Mouse (Mus musculus): ENCODE data around the gene Mphosph6. TPM values are rescaled to one million over a fixed set of nuclear protein-coding genes. Genes with fewer than 3 reads are reported as not detected.

Gene Mphosph6
- polyA plus RNA-seq, 1 experiment = 98.3 TPM

DNA sequence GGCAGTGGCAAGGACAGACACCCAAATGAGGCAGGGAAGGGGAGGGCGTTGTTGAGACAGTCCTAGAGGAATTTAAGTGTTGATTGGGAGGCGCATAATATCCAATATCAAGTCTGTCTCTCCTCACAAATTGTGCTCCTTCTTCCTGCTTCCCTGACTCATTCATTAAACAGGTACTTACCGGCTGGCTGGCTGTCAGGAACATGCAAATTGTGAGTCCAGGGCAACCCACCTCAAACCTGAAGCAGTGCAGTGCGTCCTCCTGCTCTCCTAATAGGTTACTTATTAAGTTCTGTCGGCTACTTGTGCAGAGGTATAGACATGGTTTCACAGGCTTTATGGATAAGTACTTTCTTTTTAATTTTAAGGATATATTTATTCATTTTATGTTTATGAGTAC lies 3.7 kb upstream of the Mphosph6 start:
- no peak for TF ChIP-seq POLR2A (IDR thresholded peaks at IDR 0.05; ENCODE audit: insufficient read depth, low read length)
- no peak for TF ChIP-seq CTCF (IDR thresholded peaks at IDR 0.05; ENCODE audit: low read depth, low read length)
- no peak for TF ChIP-seq EP300 (IDR thresholded peaks at IDR 0.05; ENCODE audit: insufficient read depth, low read depth, low read length)
- Histone ChIP-seq H3K36me3 (ENCODE audit: control insufficient read depth, insufficient read depth, low read length, poor library complexity, severe bottlenecking) (no peaks in the 10 kb centered on the region), H3K9ac (ENCODE audit: low read depth, poor library complexity, severe bottlenecking) (no peak overlapping the region), H3K4me3 (ENCODE audit: low read depth, low read length) (no peak overlapping the region), H3K9me3 (replicated peaks; ENCODE audit: control insufficient read depth, insufficient read depth, low read length, poor library complexity, severe bottlenecking) (no peaks in the 10 kb centered on the region), H3K27ac (ENCODE audit: insufficient read depth, low read length) (no peak overlapping the region), H3K4me1 (ENCODE audit: control insufficient read depth, insufficient read depth, low read length) (no peaks in the 10 kb centered on the region), H3K27me3 (ENCODE audit: control insufficient read depth, insufficient read depth, low read length, poor library complexity, severe bottlenecking) (no peaks in the 10 kb centered on the region)

GRCm38 (mm10) chr8:117802299-117802689 lies 551 bp upstream of the Mphosph6 start:
- no peaks in the 10 kb centered on the region for H3K9me3 ChIP-seq (replicated peaks; ENCODE audit: control insufficient read depth, insufficient read depth, low read length, poor library complexity, severe bottlenecking)

DNA sequence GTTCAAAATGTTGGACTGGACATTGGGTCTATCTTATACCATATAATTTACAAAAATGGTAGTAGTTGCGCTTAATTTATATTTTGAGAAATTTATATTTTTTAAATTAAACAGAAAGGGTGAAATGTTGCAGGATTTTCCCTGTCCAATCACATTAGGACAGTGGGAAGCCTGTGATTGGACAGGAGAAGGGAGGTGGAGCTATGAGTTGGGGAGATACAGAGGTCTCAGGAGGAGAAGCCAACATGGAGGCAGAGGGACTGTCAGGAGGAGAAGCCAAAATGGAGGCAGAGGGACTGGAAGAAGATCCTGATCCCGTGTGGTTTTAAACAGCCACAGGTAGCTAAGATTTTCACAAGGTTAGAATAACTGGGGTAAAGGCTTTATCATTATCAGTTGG lies 3.7 kb downstream of the Mphosph6 start:
- Histone ChIP-seq H3K4me1 (ENCODE audit: control insufficient read depth, insufficient read depth, low read length) (no peaks in the 10 kb centered on the region), H3K9ac (ENCODE audit: low read depth, poor library complexity, severe bottlenecking) (no peak overlapping the region), H3K9me3 (replicated peaks; ENCODE audit: control insufficient read depth, insufficient read depth, low read length, poor library complexity, severe bottlenecking) (no peaks in the 10 kb centered on the region), H3K36me3 (ENCODE audit: control insufficient read depth, insufficient read depth, low read length, poor library complexity, severe bottlenecking) (peaks cover 43% of the 10 kb centered on the region), H3K27me3 (ENCODE audit: control insufficient read depth, insufficient read depth, low read length, poor library complexity, severe bottlenecking) (no peaks in the 10 kb centered on the region), H3K4me3 (ENCODE audit: low read depth, low read length) (no peak overlapping the region), H3K27ac (ENCODE audit: insufficient read depth, low read length) (no peak overlapping the region)
- TF ChIP-seq CTCF (IDR thresholded peaks at IDR 0.05; ENCODE audit: low read depth, low read length) (no peak), EP300 (IDR thresholded peaks at IDR 0.05; ENCODE audit: insufficient read depth, low read depth, low read length) (no peak), POLR2A (IDR thresholded peaks at IDR 0.05; ENCODE audit: insufficient read depth, low read length) (no peak)

More at GRCm38 (mm10) chr8:117802299-117802689, 551 bp upstream of the Mphosph6 start:
- H3K27me3 ChIP-seq (ENCODE audit: control insufficient read depth, insufficient read depth, low read length, poor library complexity, severe bottlenecking) = no peaks in the 10 kb centered on the region
- 0 out of 2 replicates have a peak overlapping the region, but pooled peaks have one; percentile 3 for H3K27ac ChIP-seq (ENCODE audit: insufficient read depth, low read length)
- no peaks in the 10 kb centered on the region for H3K4me1 ChIP-seq (ENCODE audit: control insufficient read depth, insufficient read depth, low read length)
- H3K4me3 ChIP-seq (ENCODE audit: low read depth, low read length) = peak overlapping the region; percentile 71
- no peak for TF ChIP-seq EP300 (IDR thresholded peaks at IDR 0.05; ENCODE audit: insufficient read depth, low read depth, low read length)
- TF ChIP-seq POLR2A (IDR thresholded peaks at IDR 0.05; ENCODE audit: insufficient read depth, low read length) = no peak
- no peak for TF ChIP-seq CTCF (IDR thresholded peaks at IDR 0.05; ENCODE audit: low read depth, low read length)
- H3K36me3 ChIP-seq (ENCODE audit: control insufficient read depth, insufficient read depth, low read length, poor library complexity, severe bottlenecking) = peaks cover 8% of the 10 kb centered on the region; the same call in 1 of the 2 replicates
- H3K9ac ChIP-seq (ENCODE audit: low read depth, poor library complexity, severe bottlenecking) = peak overlapping the region; percentile 33

- H3K9ac ChIP-seq (ENCODE audit: low read depth, poor library complexity, severe bottlenecking) = no peak overlapping the region
- no peak overlapping the region for H3K4me3 ChIP-seq (ENCODE audit: low read depth, low read length)
- H3K4me1 ChIP-seq (ENCODE audit: control insufficient read depth, insufficient read depth, low read length) = no peaks in the 10 kb centered on the region
- H3K9me3 ChIP-seq (replicated peaks; ENCODE audit: control insufficient read depth, insufficient read depth, low read length, poor library complexity, severe bottlenecking) = no peaks in the 10 kb centered on the region
- H3K27ac ChIP-seq (ENCODE audit: insufficient read depth, low read length) = no peak overlapping the region
- no peaks in the 10 kb centered on the region for H3K27me3 ChIP-seq (ENCODE audit: control insufficient read depth, insufficient read depth, low read length, poor library complexity, severe bottlenecking)
- TF ChIP-seq EP300 (IDR thresholded peaks at IDR 0.05; ENCODE audit: insufficient read depth, low read depth, low read length) (no peak), CTCF (IDR thresholded peaks at IDR 0.05; ENCODE audit: low read depth, low read length) (no peak), POLR2A (IDR thresholded peaks at IDR 0.05; ENCODE audit: insufficient read depth, low read length) (no peak)
- peaks cover 51% of the 10 kb centered on the region for H3K36me3 ChIP-seq (ENCODE audit: control insufficient read depth, insufficient read depth, low read length, poor library complexity, severe bottlenecking)
Measured at GRCm38 (mm10) chr8:117796464-117796863, 5.3 kb downstream of the Mphosph6 start.

GRCm38 (mm10) chr8:117794581-117794980 lies 7.2 kb downstream of the Mphosph6 start:
- TF ChIP-seq POLR2A (IDR thresholded peaks at IDR 0.05; ENCODE audit: insufficient read depth, low read length) (no peak), CTCF (IDR thresholded peaks at IDR 0.05; ENCODE audit: low read depth, low read length) (no peak), EP300 (IDR thresholded peaks at IDR 0.05; ENCODE audit: insufficient read depth, low read depth, low read length) (no peak)
- Histone ChIP-seq H3K4me1 (ENCODE audit: control insufficient read depth, insufficient read depth, low read length) (no peaks in the 10 kb centered on the region), H3K36me3 (ENCODE audit: control insufficient read depth, insufficient read depth, low read length, poor library complexity, severe bottlenecking) (peaks cover 69% of the 10 kb centered on the region), H3K27ac (ENCODE audit: insufficient read depth, low read length) (no peak overlapping the region), H3K9me3 (replicated peaks; ENCODE audit: control insufficient read depth, insufficient read depth, low read length, poor library complexity, severe bottlenecking) (no peaks in the 10 kb centered on the region), H3K4me3 (ENCODE audit: low read depth, low read length) (no peak overlapping the region), H3K27me3 (ENCODE audit: control insufficient read depth, insufficient read depth, low read length, poor library complexity, severe bottlenecking) (no peaks in the 10 kb centered on the region), H3K9ac (ENCODE audit: low read depth, poor library complexity, severe bottlenecking) (no peak overlapping the region)

DNA sequence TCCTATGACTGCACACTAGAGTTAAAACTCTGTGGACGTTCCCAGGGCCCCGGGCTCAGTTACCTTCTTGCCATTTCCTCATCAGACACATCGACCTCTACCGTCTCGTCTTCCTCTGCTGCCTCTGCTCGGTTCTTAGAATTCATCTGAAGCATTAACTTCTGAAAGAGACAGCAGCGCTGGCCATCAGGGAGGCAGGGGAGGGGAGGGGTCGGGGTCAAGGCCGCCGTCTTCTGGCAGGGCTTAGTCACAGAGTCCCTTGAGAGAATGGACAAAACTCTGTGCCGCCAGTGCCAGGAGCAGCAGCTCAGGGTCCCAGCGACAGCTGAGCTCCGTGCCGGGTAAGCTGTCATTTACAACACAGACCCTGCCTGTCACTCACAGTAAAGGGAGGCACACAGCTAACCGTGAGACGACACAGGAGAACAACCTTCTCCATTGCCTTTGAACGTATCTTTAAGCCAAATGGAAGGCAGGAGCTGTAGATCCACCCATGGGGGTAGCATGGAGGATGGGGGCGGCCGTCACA lies 9.1 kb downstream of the Mphosph6 start:
- Histone ChIP-seq H3K36me3 (ENCODE audit: control insufficient read depth, insufficient read depth, low read length, poor library complexity, severe bottlenecking) (peaks cover 71% of the 10 kb centered on the region), H3K9me3 (replicated peaks; ENCODE audit: control insufficient read depth, insufficient read depth, low read length, poor library complexity, severe bottlenecking) (no peaks in the 10 kb centered on the region), H3K27ac (ENCODE audit: insufficient read depth, low read length) (no peak overlapping the region), H3K9ac (ENCODE audit: low read depth, poor library complexity, severe bottlenecking) (no peak overlapping the region), H3K4me1 (ENCODE audit: control insufficient read depth, insufficient read depth, low read length) (no peaks in the 10 kb centered on the region), H3K4me3 (ENCODE audit: low read depth, low read length) (no peak overlapping the region), H3K27me3 (ENCODE audit: control insufficient read depth, insufficient read depth, low read length, poor library complexity, severe bottlenecking) (no peaks in the 10 kb centered on the region)
- no peak for TF ChIP-seq EP300 (IDR thresholded peaks at IDR 0.05; ENCODE audit: insufficient read depth, low read depth, low read length)
- no peak for TF ChIP-seq POLR2A (IDR thresholded peaks at IDR 0.05; ENCODE audit: insufficient read depth, low read length)
- no peak for TF ChIP-seq CTCF (IDR thresholded peaks at IDR 0.05; ENCODE audit: low read depth, low read length)
